Mouse (Mus musculus): ENCODE results near the gene Fbxl14. TPM values are rescaled to one million over a fixed set of nuclear protein-coding genes. Genes with fewer than 3 reads are reported as not detected.
A peak's percentile ranks its signal among the peaks of the same experiment; 100 is the strongest.
"Not testable (repeated sequence)": the region's sequence is repeated elsewhere in the genome, so short reads cannot be mapped to it uniquely, and the experiment has no call there.

Gene Fbxl14
- polyA plus RNA-seq, 1 experiment from 2014 or later, result 2.1 TPM

DNA sequence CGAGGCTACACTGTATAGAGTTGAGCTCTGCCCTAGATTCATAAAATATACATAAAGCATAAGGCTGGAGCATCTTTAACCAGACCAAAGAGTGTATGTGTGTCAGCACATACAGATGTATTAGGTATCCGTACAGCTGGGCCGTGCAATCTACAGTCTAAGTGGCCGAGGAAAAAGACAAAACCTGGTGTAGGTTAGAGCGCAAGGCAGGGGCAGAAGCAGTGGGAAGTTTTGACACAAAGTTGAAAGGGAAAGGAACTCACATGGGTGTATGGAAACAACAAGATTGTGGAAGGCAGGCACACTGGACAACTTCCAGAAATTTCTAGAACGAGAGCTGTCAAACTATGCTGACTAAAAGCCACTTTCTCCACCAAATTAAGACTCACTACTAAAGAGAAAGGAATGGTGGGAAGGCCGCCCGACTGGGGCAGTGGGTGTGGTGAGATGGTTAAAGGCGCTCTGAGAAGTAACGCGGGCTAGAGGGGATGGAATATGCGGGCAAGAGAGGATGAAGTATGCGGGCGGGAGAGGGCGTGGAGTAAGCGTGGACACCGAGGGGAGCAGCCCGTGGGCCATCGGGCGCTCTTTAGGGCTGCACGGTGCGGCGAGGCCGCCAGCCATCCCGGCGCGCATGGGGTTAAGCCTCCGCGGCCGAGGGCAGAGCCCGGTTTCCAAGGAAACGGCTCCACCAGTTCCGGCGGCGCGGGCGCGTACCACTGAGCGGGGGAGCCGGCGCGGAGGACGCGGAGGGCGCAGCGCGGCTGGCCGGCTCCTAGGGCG, 717 bp upstream of the Fbxl14 start:
- Histone ChIP-seq H3K9ac (ENCODE audit: low read depth, low read length) (peak overlapping the region; percentile 92), H3K9me3 (ENCODE audit: control insufficient read depth, low read length) (no peaks in the 10 kb centered on the region), H3K4me3 (ENCODE audit: low read length) (peak overlapping the region; percentile 57), H3K4me2 (ENCODE audit: low read length) (peak overlapping the region; percentile 65), H3K4me1 (ENCODE audit: control insufficient read depth, insufficient read depth, low read depth, low read length) (peaks cover 24% of the 10 kb centered on the region), H3K36me3 (ENCODE audit: control insufficient read depth, insufficient read depth, low read length) (peaks cover 2% of the 10 kb centered on the region; the same call in 1 of the 2 replicates), H3K27ac (ENCODE audit: low read depth, low read length) (peak overlapping the region; percentile 100), H3K27me3 (replicated peaks; ENCODE audit: control insufficient read depth, insufficient read depth, low read length) (no peaks in the 10 kb centered on the region)
- 2% methylated on average over 38 of the region's 49 CpGs for WGBS
- peak; percentile 94 for ATAC-seq

- Histone ChIP-seq H3K9ac (ENCODE audit: low read depth, low read length) (peak overlapping the region; percentile 92), H3K27ac (ENCODE audit: low read depth, low read length) (peak overlapping the region; percentile 100), H3K36me3 (ENCODE audit: control insufficient read depth, insufficient read depth, low read length) (peaks cover 4% of the 10 kb centered on the region; the same call in 1 of the 2 replicates), H3K27me3 (replicated peaks; ENCODE audit: control insufficient read depth, insufficient read depth, low read length) (no peaks in the 10 kb centered on the region), H3K4me2 (ENCODE audit: low read length) (peak overlapping the region; percentile 96), H3K4me1 (ENCODE audit: control insufficient read depth, insufficient read depth, low read depth, low read length) (peaks cover 31% of the 10 kb centered on the region), H3K9me3 (ENCODE audit: control insufficient read depth, low read length) (no peaks in the 10 kb centered on the region), H3K4me3 (ENCODE audit: low read length) (peak overlapping the region; percentile 57)
- peak; percentile 14 for ATAC-seq
- under 1% methylated on average over 63 of the region's 70 CpGs for WGBS
These were observed 623 bp downstream of the Fbxl14 start for GRCm38 (mm10) chr6:119479876-119480705.

GRCm38 (mm10) chr6:119480706-119481331, 1.4 kb downstream of the Fbxl14 start:
- Histone ChIP-seq H3K4me2 (ENCODE audit: low read length) (peak overlapping the region; percentile 96), H3K27me3 (replicated peaks; ENCODE audit: control insufficient read depth, insufficient read depth, low read length) (no peaks in the 10 kb centered on the region), H3K36me3 (ENCODE audit: control insufficient read depth, insufficient read depth, low read length) (peaks cover 4% of the 10 kb centered on the region; the same call in 1 of the 2 replicates), H3K9ac (ENCODE audit: low read depth, low read length) (peak overlapping the region; percentile 92), H3K9me3 (ENCODE audit: control insufficient read depth, low read length) (no peaks in the 10 kb centered on the region), H3K4me1 (ENCODE audit: control insufficient read depth, insufficient read depth, low read depth, low read length) (peaks cover 31% of the 10 kb centered on the region), H3K27ac (ENCODE audit: low read depth, low read length) (peak overlapping the region; percentile 100; the same call in 1 of the 2 replicates), H3K4me3 (ENCODE audit: low read length) (peak overlapping the region; percentile 57)
- 1% methylated on average over 33 of the region's 33 CpGs for WGBS
- 0 out of 2 replicates have a peak, but pooled peaks have one; percentile 5 for ATAC-seq

- WGBS, result 6% methylated on average over 10 of the region's 10 CpGs
- Histone ChIP-seq H3K4me2 (ENCODE audit: low read length) (peak overlapping the region; percentile 96), H3K4me3 (ENCODE audit: low read length) (peak overlapping the region; percentile 43), H3K9ac (ENCODE audit: low read depth, low read length) (peak overlapping the region; percentile 58), H3K4me1 (ENCODE audit: control insufficient read depth, insufficient read depth, low read depth, low read length) (peaks cover 31% of the 10 kb centered on the region)
- H3K9me3 ChIP-seq (ENCODE audit: control insufficient read depth, low read length); H3K27me3 ChIP-seq (replicated peaks; ENCODE audit: control insufficient read depth, insufficient read depth, low read length); ATAC-seq; H3K36me3 ChIP-seq (ENCODE audit: control insufficient read depth, insufficient read depth, low read length); H3K27ac ChIP-seq (ENCODE audit: low read depth, low read length): not testable (repeated sequence)
These were observed 2.4 kb downstream of the Fbxl14 start for GRCm38 (mm10) chr6:119481741-119482390.

DNA sequence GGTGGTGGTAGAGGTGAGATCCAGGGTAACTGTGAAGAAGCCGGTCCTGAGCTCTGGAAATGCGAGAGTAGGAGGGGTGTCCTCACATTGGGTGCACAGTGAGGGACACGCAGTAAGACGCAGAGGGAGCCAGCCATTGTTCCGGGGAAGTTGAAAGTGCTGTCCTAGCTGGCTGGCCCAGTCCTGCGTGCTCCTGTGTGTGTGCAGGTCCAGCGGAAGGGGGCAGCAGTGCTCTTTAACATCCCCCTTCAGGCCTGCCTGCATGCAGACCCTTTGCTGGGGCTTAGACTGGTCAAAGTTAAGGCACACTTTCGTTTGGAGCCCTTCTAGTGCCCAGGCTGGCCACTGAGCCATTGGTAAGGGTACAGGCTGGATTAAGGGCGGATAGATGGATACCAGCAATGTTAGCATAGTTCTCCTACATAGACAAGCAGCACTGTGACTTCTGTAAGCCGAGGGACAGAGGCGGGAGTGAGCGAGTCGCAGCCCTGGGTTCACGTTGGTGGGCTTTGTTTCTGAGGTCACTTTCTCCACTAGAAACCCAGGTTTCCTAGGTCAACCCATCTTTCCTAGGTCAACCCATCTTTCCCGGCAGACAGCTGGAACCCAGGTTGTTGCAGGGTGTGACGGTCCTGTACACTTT, 3.6 kb downstream of the Fbxl14 start:
- H3K36me3 ChIP-seq (ENCODE audit: control insufficient read depth, insufficient read depth, low read length), result peaks cover 4% of the 10 kb centered on the region; the same call in 1 of the 2 replicates
- peak overlapping the region; percentile 35 for H3K4me3 ChIP-seq (ENCODE audit: low read length)
- no peak overlapping the region for H3K27ac ChIP-seq (ENCODE audit: low read depth, low read length)
- no peaks in the 10 kb centered on the region for H3K9me3 ChIP-seq (ENCODE audit: control insufficient read depth, low read length)
- ATAC-seq, result peak; percentile 51
- WGBS, result 33% methylated on average over 16 of the region's 16 CpGs
- peak overlapping the region; percentile 41 for H3K9ac ChIP-seq (ENCODE audit: low read depth, low read length)
- no peaks in the 10 kb centered on the region for H3K27me3 ChIP-seq (replicated peaks; ENCODE audit: control insufficient read depth, insufficient read depth, low read length)
- H3K4me2 ChIP-seq (ENCODE audit: low read length), result peak overlapping the region; percentile 96
- peaks cover 29% of the 10 kb centered on the region for H3K4me1 ChIP-seq (ENCODE audit: control insufficient read depth, insufficient read depth, low read depth, low read length)

DNA sequence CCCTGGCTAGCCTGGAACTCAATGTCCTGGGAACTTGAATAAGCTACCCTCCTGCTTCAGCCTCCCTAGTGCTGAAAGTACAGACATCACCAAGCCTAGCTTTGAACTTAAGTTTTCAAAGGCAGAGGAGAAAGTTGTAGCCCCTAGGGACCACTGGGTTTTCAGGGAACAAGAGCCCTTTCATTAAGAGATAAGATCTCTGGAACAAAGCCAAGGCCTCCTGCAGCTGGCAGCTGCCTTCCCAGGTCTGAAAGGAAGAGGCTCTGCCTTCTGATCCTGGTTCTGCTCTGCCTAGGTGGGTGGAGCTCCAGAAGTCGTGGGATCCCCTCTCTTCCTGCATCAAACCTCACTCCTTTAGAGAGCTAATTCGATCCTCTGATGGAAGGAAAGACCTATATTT, 6.0 kb downstream of the Fbxl14 start:
- H3K4me1 ChIP-seq (ENCODE audit: control insufficient read depth, insufficient read depth, low read depth, low read length), result peaks cover 28% of the 10 kb centered on the region
- no peak overlapping the region for H3K4me3 ChIP-seq (ENCODE audit: low read length)

DNA sequence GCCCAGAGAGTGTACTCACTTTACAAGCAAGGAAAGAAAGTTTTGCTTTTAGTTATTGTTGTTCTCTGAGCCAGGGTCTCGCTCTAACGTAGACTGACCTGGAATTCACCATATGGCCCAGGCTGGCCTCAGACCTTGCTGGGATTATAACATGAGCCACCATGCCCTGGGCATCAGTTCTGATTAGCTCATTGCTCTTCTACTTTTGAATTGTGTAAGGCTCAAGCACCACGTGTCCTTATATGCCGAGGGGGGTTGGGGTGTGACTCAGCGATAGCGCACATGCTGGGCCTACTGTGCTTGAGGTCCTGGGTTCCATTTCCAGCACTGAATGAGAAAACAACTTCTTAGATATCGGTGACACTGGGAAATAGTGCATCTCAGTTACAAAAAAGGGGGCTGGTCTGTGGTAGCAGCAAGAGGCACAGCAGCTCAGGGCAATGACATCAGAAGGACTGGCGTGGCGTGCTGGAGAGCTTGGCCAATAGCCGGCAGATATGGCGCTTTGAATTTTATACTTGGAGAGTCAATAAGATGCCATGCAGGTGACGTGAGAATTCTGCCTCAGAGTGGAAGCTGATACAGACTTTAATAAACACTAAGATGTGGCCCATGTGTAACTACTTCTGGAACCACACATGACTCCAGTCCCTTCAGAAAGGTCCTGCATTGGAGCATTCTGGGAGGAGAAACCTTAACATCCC, 7.1 kb downstream of the Fbxl14 start:
- H3K4me1 ChIP-seq (ENCODE audit: control insufficient read depth, insufficient read depth, low read depth, low read length), result peaks cover 30% of the 10 kb centered on the region
- H3K36me3 ChIP-seq (ENCODE audit: control insufficient read depth, insufficient read depth, low read length), result peaks cover 4% of the 10 kb centered on the region; the same call in 1 of the 2 replicates
- no peak overlapping the region for H3K4me3 ChIP-seq (ENCODE audit: low read length)
- no peaks in the 10 kb centered on the region for H3K9me3 ChIP-seq (ENCODE audit: control insufficient read depth, low read length)
- H3K9ac ChIP-seq (ENCODE audit: low read depth, low read length), result no peak overlapping the region
- H3K27ac ChIP-seq (ENCODE audit: low read depth, low read length), result no peak overlapping the region
- WGBS, result 88% methylated on average over 12 of the region's 12 CpGs
- H3K27me3 ChIP-seq (replicated peaks; ENCODE audit: control insufficient read depth, insufficient read depth, low read length), result no peaks in the 10 kb centered on the region
- no peak overlapping the region for H3K4me2 ChIP-seq (ENCODE audit: low read length)
- ATAC-seq, result no peak

More for the DNA sequence above, 6.0 kb downstream of the Fbxl14 start:
- 15% methylated on average over 2 of the region's 2 CpGs for WGBS
- ATAC-seq, result no peak
- no peak overlapping the region for H3K4me2 ChIP-seq (ENCODE audit: low read length)
- no peak overlapping the region for H3K27ac ChIP-seq (ENCODE audit: low read depth, low read length)
- peaks cover 4% of the 10 kb centered on the region; the same call in 1 of the 2 replicates for H3K36me3 ChIP-seq (ENCODE audit: control insufficient read depth, insufficient read depth, low read length)
- H3K9ac ChIP-seq (ENCODE audit: low read depth, low read length), result no peak overlapping the region
- no peaks in the 10 kb centered on the region for H3K9me3 ChIP-seq (ENCODE audit: control insufficient read depth, low read length)
- no peaks in the 10 kb centered on the region for H3K27me3 ChIP-seq (replicated peaks; ENCODE audit: control insufficient read depth, insufficient read depth, low read length)

DNA sequence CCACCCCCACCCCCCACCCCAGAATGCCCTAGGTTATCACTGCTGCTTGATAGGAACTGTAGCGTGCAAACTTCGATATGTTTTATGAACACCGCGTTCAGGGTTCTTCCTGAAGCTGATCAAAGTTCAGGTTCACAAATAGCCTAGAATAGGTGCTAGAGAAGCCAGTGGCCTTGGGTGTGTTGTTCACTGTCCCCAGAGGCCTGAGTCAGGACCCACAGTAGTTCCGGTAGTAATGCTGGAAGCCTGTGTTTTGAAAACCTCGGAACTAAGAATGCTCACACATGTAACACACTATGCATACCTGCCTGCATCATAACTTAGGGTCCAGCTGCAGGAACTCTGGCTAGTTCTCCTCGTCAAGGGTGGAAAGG, 7.6 kb downstream of the Fbxl14 start:
- Histone ChIP-seq H3K9ac (ENCODE audit: low read depth, low read length) (no peak overlapping the region), H3K27me3 (replicated peaks; ENCODE audit: control insufficient read depth, insufficient read depth, low read length) (no peaks in the 10 kb centered on the region), H3K36me3 (ENCODE audit: control insufficient read depth, insufficient read depth, low read length) (peaks cover 4% of the 10 kb centered on the region; the same call in 1 of the 2 replicates), H3K4me1 (ENCODE audit: control insufficient read depth, insufficient read depth, low read depth, low read length) (peaks cover 28% of the 10 kb centered on the region), H3K4me2 (ENCODE audit: low read length) (no peak overlapping the region), H3K4me3 (ENCODE audit: low read length) (no peak overlapping the region), H3K27ac (ENCODE audit: low read depth, low read length) (no peak overlapping the region), H3K9me3 (ENCODE audit: control insufficient read depth, low read length) (no peaks in the 10 kb centered on the region)
- ATAC-seq, result no peak
- WGBS, result 92% methylated on average over 7 of the region's 7 CpGs
